Mouse (Mus musculus) CH12.LX (cell line): ENCODE results near the gene Hist1h3a. TPM values are rescaled to one million over a fixed set of nuclear protein-coding genes. Genes with fewer than 3 reads are reported as not detected.
"Not testable (repeated sequence)": the region's sequence is repeated elsewhere in the genome, so short reads cannot be mapped to it uniquely, and the experiment has no call there.

Experiments used
- DNase-seq: peaks from one replicate; pipeline ENCODE4 v3.0.0-alpha.2; 2013; ENCODE audit errors: extremely low read depth
- H3K27ac ChIP-seq: 2 replicates; pipeline ENCODE4 v1.5.1; 2012; ENCODE audit warnings: low read depth, mild to moderate bottlenecking, control low read depth, moderate library complexity; ENCODE audit not compliant: insufficient read depth
- H3K27me3 ChIP-seq: replicated peaks from 2 replicates; pipeline ENCODE3; 2012; ENCODE audit warnings: inconsistent platforms
- H3K36me3 ChIP-seq, 2 experiments: replicated peaks in 1 of 2; 2 replicates each; pipeline versions ENCODE3 to v1.6.1; 2012; ENCODE audit warnings: inconsistent platforms in 1 of 2, low read length in 1 of 2, mild to moderate bottlenecking in 1 of 2, mixed read lengths in 1 of 2, moderate library complexity in 1 of 2; ENCODE audit not compliant: control insufficient read depth in 1 of 2, insufficient read depth in 1 of 2
- H3K4me1 ChIP-seq, 2 experiments: 2 replicates each; pipeline ENCODE4 v1.6.1; 2012; ENCODE audit warnings: inconsistent platforms in 1 of 2, moderate library complexity in 1 of 2; ENCODE audit not compliant: insufficient read depth in 2 of 2, control insufficient read depth in 1 of 2
- H3K4me2 ChIP-seq: 2 replicates; pipeline ENCODE4 v1.6.1; 2012; ENCODE audit warnings: low read depth, mild to moderate bottlenecking, control low read depth; ENCODE audit not compliant: poor library complexity, insufficient read depth, severe bottlenecking
- H3K4me3 ChIP-seq, 3 experiments: fragments of 150-350 bp in 1 of 3; sonication (generic) in 1 of 3; replicated peaks in 1 of 3; 2 replicates each; pipeline versions ENCODE3 to v1.5.1; 2011 to 2012; ENCODE audit warnings: low read depth in 2 of 3, low read length in 2 of 3, mild to moderate bottlenecking in 2 of 3, moderate library complexity in 2 of 3, control low read depth in 1 of 3, improper control_type of control experiment in 1 of 3, inconsistent platforms in 1 of 3, mixed read lengths in 1 of 3; ENCODE audit not compliant: poor library complexity in 1 of 3
- H3K79me2 ChIP-seq: replicated peaks from 2 replicates; pipeline ENCODE4 v1.6.1; 2012; ENCODE audit warnings: mild to moderate bottlenecking, moderate library complexity; ENCODE audit not compliant: control insufficient read depth, poor library complexity, insufficient read depth, severe bottlenecking; ENCODE audit errors: extremely low read depth
- H3K9ac ChIP-seq: 2 replicates; pipeline ENCODE4 v1.6.1; 2012; ENCODE audit warnings: low read depth, mild to moderate bottlenecking, control low read depth, moderate library complexity; ENCODE audit not compliant: insufficient read depth
- H3K9me3 ChIP-seq: replicated peaks from 2 replicates; pipeline ENCODE3; 2012; ENCODE audit warnings: low read length, inconsistent platforms, mixed read lengths
- CHD2 ChIP-seq: IDR thresholded peaks from 2 replicates; pipeline ENCODE4 v1.6.1; 2011; ENCODE audit warnings: low read length, improper control_type of control experiment
- PAX5 ChIP-seq: IDR thresholded peaks from 2 replicates; pipeline ENCODE4 v1.6.1; 2012; ENCODE audit warnings: low read length, inconsistent platforms, mixed read lengths
- RAD21 ChIP-seq: IDR thresholded peaks from 2 replicates; pipeline ENCODE4 v1.6.1; 2011; ENCODE audit warnings: low read depth, mild to moderate bottlenecking, low read length, improper control_type of control experiment, moderate library complexity
- SIN3A ChIP-seq: IDR thresholded peaks from 2 replicates; pipeline ENCODE4 v1.6.1; 2012; ENCODE audit warnings: low read length, improper control_type of control experiment, inconsistent platforms
- USF2 ChIP-seq: conservative IDR thresholded peaks from 2 replicates; pipeline ENCODE4 v1.6.1; 2011; ENCODE audit warnings: low read depth, low read length, improper control_type of control experiment
- dilution Hi-C: fragments of 300-500 bp; cut with MboI; formaldehyde crosslinking; loops from 2 replicates; pipeline ENCODE4 v1.14.3; 2020; ENCODE audit warnings: low sequenced_read_pairs; ENCODE audit not compliant: extremely low pct_unique_long_range_greater_than_20kb, extremely low pct_ligation_motif_present
- in situ Hi-C: fragments of 300-500 bp; cut with MboI; formaldehyde crosslinking; loops from 3 replicates; pipeline ENCODE4 v1.14.3; 2019; ENCODE audit warnings: low sequenced_read_pairs, low pct_ligation_motif_present, low pct_unique_long_range_greater_than_20kb, mixed read lengths
- polyA plus RNA-seq: library from polyadenylated mRNA; unstranded; fragments of >175 nt; gene quantifications from 2 replicates; pipeline ENCODE4 v1.2.1, GENCODE M21; 2012; ENCODE audit warnings: low read depth; ENCODE audit not compliant: insufficient read length
- total RNA-seq, 2 experiments: library from RNA; depleted of rRNA; stranded (reverse); fragments of 300-350 nt in 1 of 2; fragments of >200 nt in 1 of 2; gene quantifications; 2 replicates each; pipeline ENCODE4 v1.2.3; 2012 to 2014

Gene Hist1h3a
- total and polyA plus RNA-seq, 3 experiments, result 3.2 to 1,392 (median 78.5) TPM

GRCm38 (mm10) chr13:23725213-23725612 lies 37.0 kb downstream of the Hist1h3a start:
- in situ Hi-C loops (loop anchor here (10.0 kb wide), 1 partner anchor 90 kb away; no protein-coding TSS in a partner anchor), dilution Hi-C loops (no loop called here)
- H3K9me3 ChIP-seq, result no peaks in the 10 kb centered on the region
- no peaks in the 10 kb centered on the region for H3K79me2 ChIP-seq
- H3K27me3 ChIP-seq, result no peaks in the 10 kb centered on the region
- H3K4me1 ChIP-seq, result no peaks in the 10 kb centered on the region
- DNase-seq, result no peak
- no peak overlapping the region for H3K27ac ChIP-seq
- no peaks in the 10 kb centered on the region for H3K36me3 ChIP-seq
- H3K9ac ChIP-seq, result no peak overlapping the region
- TF ChIP-seq PAX5, result no peak
- no peak overlapping the region for H3K4me3 ChIP-seq
- no peak overlapping the region for H3K4me2 ChIP-seq

- Histone ChIP-seq H3K79me2 (no peaks in the 10 kb centered on the region), H3K9ac (no peak overlapping the region), H3K27ac (no peak overlapping the region), H3K4me3 (no peak overlapping the region), H3K36me3 (no peaks in the 10 kb centered on the region), H3K4me1 (no peaks in the 10 kb centered on the region), H3K27me3 (no peaks in the 10 kb centered on the region), H3K4me2 (no peak overlapping the region), H3K9me3 (no peaks in the 10 kb centered on the region)
- TF ChIP-seq CHD2, result no peak
- dilution Hi-C loops (no loop called here), in situ Hi-C loops (loop anchor here (10.0 kb wide), 1 partner anchor 89 kb away; no protein-coding TSS in a partner anchor)
- no peak for DNase-seq
Observed at GRCm38 (mm10) chr13:23724239-23724638, 37.9 kb downstream of the Hist1h3a start.

DNA sequence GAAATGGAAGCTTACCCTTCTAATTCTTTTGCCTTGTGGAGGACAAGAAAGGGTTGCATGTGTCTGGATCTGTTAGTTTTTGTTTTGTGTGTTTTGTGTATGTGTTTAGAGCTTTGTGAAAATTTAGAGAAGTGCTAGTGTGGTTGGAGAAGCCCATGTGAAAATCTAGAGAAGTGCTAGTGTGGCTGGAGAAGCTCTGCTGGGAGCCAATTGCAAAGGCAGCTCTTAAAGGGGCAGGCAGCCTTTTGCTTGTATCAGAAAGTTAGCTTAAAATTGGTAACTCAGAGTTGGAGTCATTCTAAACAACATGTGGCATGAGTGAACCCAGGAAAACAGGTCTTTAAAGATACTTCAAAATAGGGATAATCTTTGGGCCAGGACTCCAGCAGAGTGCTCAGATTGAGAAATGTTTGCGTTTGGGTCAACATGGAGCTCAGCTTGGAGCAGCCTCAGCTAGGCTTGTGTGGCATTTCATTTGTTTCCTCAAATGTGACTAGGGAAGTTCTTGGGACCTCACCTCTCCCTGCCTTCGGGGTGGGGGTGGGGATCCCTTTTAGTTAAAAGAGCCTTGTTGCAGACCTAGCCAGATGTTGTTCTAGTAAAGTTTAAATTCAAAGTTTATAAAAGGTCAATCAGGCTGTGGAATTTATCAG lies 44.5 kb downstream of the Hist1h3a start:
- H3K27ac ChIP-seq, in situ Hi-C loops, H3K4me2 ChIP-seq, H3K9ac ChIP-seq, H3K4me1 ChIP-seq, dilution Hi-C loops, H3K36me3 ChIP-seq, H3K9me3 ChIP-seq, H3K27me3 ChIP-seq, DNase-seq, H3K4me3 ChIP-seq, H3K79me2 ChIP-seq: not testable (repeated sequence)

DNA sequence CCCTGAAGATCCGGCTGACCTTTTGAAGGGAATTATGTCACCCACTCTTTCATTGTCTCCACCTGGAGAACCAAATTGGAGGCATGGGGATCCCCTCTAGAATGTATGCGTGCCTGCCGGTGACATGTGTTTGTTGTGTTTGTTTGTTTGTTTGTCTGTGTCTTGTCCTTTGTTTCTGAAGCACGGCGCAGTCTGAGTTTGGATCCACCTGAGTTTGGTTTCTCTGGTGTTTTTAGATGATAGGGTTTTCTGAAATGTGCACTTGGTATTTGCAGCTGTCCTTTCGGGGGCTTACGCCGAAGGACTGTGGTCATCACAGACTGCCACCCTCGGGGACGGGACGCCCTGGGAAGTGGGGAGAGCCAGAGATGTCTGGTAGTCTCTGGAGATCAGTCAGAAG lies 45.0 kb downstream of the Hist1h3a start:
- H3K36me3 ChIP-seq, result no peaks in the 10 kb centered on the region
- H3K9me3 ChIP-seq, result no peaks in the 10 kb centered on the region
- TF ChIP-seq RAD21 (no peak), SIN3A (no peak), USF2 (no peak)
- H3K4me1 ChIP-seq, result peaks cover 0 to 3% of the 10 kb centered on the region in 2 experiments; a peak in 1 of 4 replicates
- H3K4me2 ChIP-seq, result no peak overlapping the region
- DNase-seq, result no peak
- no peaks in the 10 kb centered on the region for H3K27me3 ChIP-seq
- no peak overlapping the region for H3K27ac ChIP-seq
- in situ Hi-C loops (no loop called here), dilution Hi-C loops (no loop called here)
- no peak overlapping the region for H3K9ac ChIP-seq
- no peaks in the 10 kb centered on the region for H3K79me2 ChIP-seq
- H3K4me3 ChIP-seq, result no peak overlapping the region
